Mouse (Mus musculus): ENCODE data around the gene D630003M21Rik. TPM values are rescaled to one million over a fixed set of nuclear protein-coding genes. Genes with fewer than 3 reads are reported as not detected.

Gene D630003M21Rik
- polyA plus RNA-seq, 1 experiment from 2014 or later = 2.6 TPM

DNA sequence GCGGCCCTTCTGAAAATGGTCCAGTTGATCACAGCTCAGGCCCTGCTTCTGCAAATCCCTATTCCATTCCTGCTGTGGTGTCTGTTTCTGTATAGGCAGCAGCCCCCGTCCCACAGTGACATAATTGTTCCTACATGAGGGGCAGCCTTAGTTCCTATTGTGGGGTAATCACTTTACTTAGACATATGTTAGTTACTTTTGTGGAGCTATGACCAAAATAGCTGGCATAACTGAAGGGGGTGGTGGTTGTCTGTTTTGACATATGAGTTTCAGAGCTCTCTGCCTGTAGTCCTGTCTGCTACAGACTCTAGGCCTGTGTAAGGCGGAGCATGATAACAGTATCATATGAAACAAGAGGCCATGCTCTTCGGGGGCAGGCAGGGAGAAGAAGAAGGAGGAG, 21.5 kb upstream of the D630003M21Rik start:
- no peaks in the 10 kb centered on the region for H3K27me3 ChIP-seq (replicated peaks)
- 71% methylated on average over 4 of the region's 4 CpGs for WGBS
- no peak overlapping the region for H3K9ac ChIP-seq
- H3K4me1 ChIP-seq (replicated peaks) = 0 out of 2 replicates have a peak, but pooled peaks cover 7% of the 10 kb centered on the region
- ATAC-seq = no peak
- H3K36me3 ChIP-seq = no peaks in the 10 kb centered on the region
- no peak overlapping the region for H3K4me3 ChIP-seq (replicated peaks)
- no peaks in the 10 kb centered on the region for H3K9me3 ChIP-seq
- no peak overlapping the region for H3K4me2 ChIP-seq (replicated peaks)
- H3K27ac ChIP-seq = no peak overlapping the region

- WGBS = 28% methylated on average over 7 of the region's 7 CpGs
- Histone ChIP-seq H3K36me3 (no peaks in the 10 kb centered on the region), H3K27me3 (replicated peaks) (no peaks in the 10 kb centered on the region), H3K4me3 (replicated peaks) (no peak overlapping the region), H3K4me1 (replicated peaks) (0 out of 2 replicates have a peak, but pooled peaks cover 10% of the 10 kb centered on the region), H3K4me2 (replicated peaks) (no peak overlapping the region), H3K9ac (no peak overlapping the region), H3K9me3 (no peaks in the 10 kb centered on the region), H3K27ac (no peak overlapping the region)
- peak; percentile 51 for ATAC-seq
These were observed 19.3 kb upstream of the D630003M21Rik start for GRCm38 (mm10) chr2:158248318-158248717.

DNA sequence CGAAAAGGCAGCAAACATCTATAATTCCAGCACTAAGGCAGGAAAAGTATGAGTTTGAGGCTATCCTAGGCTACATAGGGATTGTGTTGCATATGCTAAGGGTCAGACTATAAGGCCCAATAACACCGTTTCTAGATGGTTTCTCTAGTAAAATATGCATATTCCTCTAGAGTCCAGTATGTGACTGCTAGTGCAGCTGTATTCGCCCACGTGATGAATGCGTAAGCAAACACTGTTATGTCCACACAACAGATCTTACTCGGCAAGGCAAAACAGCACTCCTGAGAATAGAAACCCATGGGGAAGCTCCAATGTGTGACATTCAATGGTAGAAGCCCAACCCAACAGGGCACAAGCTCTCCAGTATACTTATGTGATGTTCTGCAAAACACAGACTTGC, 18.8 kb upstream of the D630003M21Rik start:
- Histone ChIP-seq H3K4me1 (replicated peaks) (0 out of 2 replicates have a peak, but pooled peaks cover 11% of the 10 kb centered on the region), H3K27me3 (replicated peaks) (no peaks in the 10 kb centered on the region), H3K9me3 (no peaks in the 10 kb centered on the region), H3K36me3 (no peaks in the 10 kb centered on the region), H3K27ac (no peak overlapping the region), H3K4me2 (replicated peaks) (no peak overlapping the region), H3K4me3 (replicated peaks) (no peak overlapping the region), H3K9ac (no peak overlapping the region)
- no peak for ATAC-seq
- WGBS = 66% methylated on average over 6 of the region's 6 CpGs

- Histone ChIP-seq H3K27me3 (replicated peaks) (no peaks in the 10 kb centered on the region), H3K36me3 (no peaks in the 10 kb centered on the region), H3K9me3 (no peaks in the 10 kb centered on the region), H3K4me1 (replicated peaks) (0 out of 2 replicates have a peak, but pooled peaks cover 11% of the 10 kb centered on the region), H3K9ac (no peak overlapping the region), H3K27ac (no peak overlapping the region), H3K4me2 (replicated peaks) (no peak overlapping the region), H3K4me3 (replicated peaks) (no peak overlapping the region)
- WGBS = 77% methylated on average over 4 of the region's 4 CpGs
- ATAC-seq = no peak
These were observed 16.2 kb upstream of the D630003M21Rik start for GRCm38 (mm10) chr2:158245072-158245817.

DNA sequence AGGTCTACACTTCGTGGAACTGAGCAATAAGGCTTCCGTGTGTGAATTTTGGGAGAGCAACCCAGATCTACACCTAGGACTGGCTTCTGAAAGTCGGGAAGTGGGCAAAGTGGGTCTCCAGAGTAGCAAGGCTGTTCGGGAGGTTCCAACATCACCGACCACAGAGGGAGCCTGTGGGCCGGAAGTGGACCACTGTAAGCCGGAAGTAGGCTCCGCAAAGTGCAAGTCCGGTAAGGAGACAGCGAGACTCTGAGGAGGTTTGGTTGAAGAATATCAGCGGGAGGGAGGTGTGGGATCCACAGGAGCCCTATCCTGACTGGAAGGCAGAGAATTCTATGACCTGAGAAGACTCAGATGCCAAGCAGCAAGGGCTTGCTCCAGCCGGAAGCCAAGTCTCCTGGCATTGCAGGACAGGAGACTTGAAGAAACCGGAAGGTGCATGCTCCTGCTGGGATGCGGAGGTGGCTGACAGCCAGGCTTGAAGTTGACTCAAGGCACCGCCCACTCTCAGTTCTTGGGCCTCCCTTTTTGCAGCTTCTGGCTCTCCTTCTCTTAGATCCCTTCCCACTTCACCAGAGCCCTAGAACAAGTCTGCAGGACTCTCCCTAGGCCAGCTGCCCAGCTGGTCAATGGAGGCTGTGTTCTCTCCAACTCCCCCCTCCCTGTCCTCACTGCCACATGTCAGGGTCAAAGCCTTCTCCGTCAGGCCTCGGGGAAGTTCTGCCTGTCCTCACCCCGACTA, 14.3 kb upstream of the D630003M21Rik start:
- H3K9me3 ChIP-seq = no peaks in the 10 kb centered on the region
- WGBS = 72% methylated on average over 18 of the region's 18 CpGs
- H3K4me2 ChIP-seq (replicated peaks) = no peak overlapping the region
- no peak overlapping the region for H3K4me3 ChIP-seq (replicated peaks)
- no peaks in the 10 kb centered on the region for H3K27me3 ChIP-seq (replicated peaks)
- ATAC-seq = 0 out of 2 replicates have a peak, but pooled peaks have one; percentile 23
- H3K9ac ChIP-seq = no peak overlapping the region
- H3K36me3 ChIP-seq = no peaks in the 10 kb centered on the region
- H3K27ac ChIP-seq = no peak overlapping the region
- 0 out of 2 replicates have a peak, but pooled peaks cover 9% of the 10 kb centered on the region for H3K4me1 ChIP-seq (replicated peaks)

- no peak overlapping the region for H3K9ac ChIP-seq
- no peaks in the 10 kb centered on the region for H3K9me3 ChIP-seq
- H3K4me3 ChIP-seq (replicated peaks) = no peak overlapping the region
- no peaks in the 10 kb centered on the region for H3K27me3 ChIP-seq (replicated peaks)
- 0 out of 2 replicates have a peak, but pooled peaks cover 4% of the 10 kb centered on the region for H3K4me1 ChIP-seq (replicated peaks)
- H3K27ac ChIP-seq = no peak overlapping the region
- H3K36me3 ChIP-seq = no peaks in the 10 kb centered on the region
- no peak overlapping the region for H3K4me2 ChIP-seq (replicated peaks)
- ATAC-seq = no peak
- WGBS = 86% methylated on average over 18 of the region's 18 CpGs
These were observed 13.3 kb upstream of the D630003M21Rik start for GRCm38 (mm10) chr2:158242170-158242896.

GRCm38 (mm10) chr2:158241126-158241738, 12.2 kb upstream of the D630003M21Rik start:
- no peak for ATAC-seq
- Histone ChIP-seq H3K4me1 (replicated peaks) (0 out of 2 replicates have a peak, but pooled peaks cover 4% of the 10 kb centered on the region), H3K27me3 (replicated peaks) (no peaks in the 10 kb centered on the region), H3K9ac (no peak overlapping the region), H3K9me3 (no peaks in the 10 kb centered on the region), H3K4me3 (replicated peaks) (no peak overlapping the region), H3K27ac (no peak overlapping the region), H3K4me2 (replicated peaks) (no peak overlapping the region), H3K36me3 (no peaks in the 10 kb centered on the region)
- WGBS = 69% methylated on average over 5 of the region's 5 CpGs

DNA sequence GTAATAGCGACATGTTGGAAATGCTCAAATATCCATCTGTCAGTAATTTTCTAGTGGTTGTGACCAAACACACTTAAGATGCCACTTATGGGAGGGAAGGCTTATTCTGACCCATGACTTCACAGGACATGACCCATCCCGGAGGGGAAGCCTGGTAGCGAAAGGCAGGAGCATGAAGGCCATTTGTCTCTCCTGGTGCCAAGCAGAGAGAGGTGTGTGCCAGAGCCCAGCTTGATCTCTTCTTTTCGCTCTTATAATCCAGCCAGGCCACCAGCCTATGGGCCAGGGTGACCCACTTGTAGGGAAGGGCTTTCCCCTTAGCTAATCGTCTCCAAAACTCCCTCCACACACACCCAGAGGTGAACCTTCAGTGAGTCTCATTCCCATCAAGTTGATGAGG, 9.1 kb upstream of the D630003M21Rik start:
- no peak for ATAC-seq
- H3K4me2 ChIP-seq (replicated peaks) = no peak overlapping the region
- no peaks in the 10 kb centered on the region for H3K36me3 ChIP-seq
- H3K27ac ChIP-seq = no peak overlapping the region
- H3K4me1 ChIP-seq (replicated peaks) = no peaks in the 10 kb centered on the region
- H3K27me3 ChIP-seq (replicated peaks) = no peaks in the 10 kb centered on the region
- no peak overlapping the region for H3K9ac ChIP-seq
- WGBS = 85% methylated on average over 5 of the region's 5 CpGs
- no peak overlapping the region for H3K4me3 ChIP-seq (replicated peaks)
- no peaks in the 10 kb centered on the region for H3K9me3 ChIP-seq

GRCm38 (mm10) chr2:158236698-158237097, 7.7 kb upstream of the D630003M21Rik start:
- Histone ChIP-seq H3K9ac (no peak overlapping the region), H3K9me3 (no peaks in the 10 kb centered on the region), H3K4me2 (replicated peaks) (no peak overlapping the region), H3K36me3 (no peaks in the 10 kb centered on the region), H3K4me3 (replicated peaks) (no peak overlapping the region), H3K4me1 (replicated peaks) (no peaks in the 10 kb centered on the region), H3K27me3 (replicated peaks) (no peaks in the 10 kb centered on the region), H3K27ac (no peak overlapping the region)
- no peak for ATAC-seq

- H3K36me3 ChIP-seq = no peaks in the 10 kb centered on the region
- no peaks in the 10 kb centered on the region for H3K9me3 ChIP-seq
- H3K9ac ChIP-seq = no peak overlapping the region
- 49% methylated on average over 3 of the region's 3 CpGs for WGBS
- H3K27me3 ChIP-seq (replicated peaks) = no peaks in the 10 kb centered on the region
- no peak overlapping the region for H3K27ac ChIP-seq
- no peak for ATAC-seq
- H3K4me1 ChIP-seq (replicated peaks) = peaks cover 16% of the 10 kb centered on the region
- H3K4me2 ChIP-seq (replicated peaks) = no peak overlapping the region
- H3K4me3 ChIP-seq (replicated peaks) = no peak overlapping the region
These were observed 4.1 kb upstream of the D630003M21Rik start for GRCm38 (mm10) chr2:158233106-158233505.

DNA sequence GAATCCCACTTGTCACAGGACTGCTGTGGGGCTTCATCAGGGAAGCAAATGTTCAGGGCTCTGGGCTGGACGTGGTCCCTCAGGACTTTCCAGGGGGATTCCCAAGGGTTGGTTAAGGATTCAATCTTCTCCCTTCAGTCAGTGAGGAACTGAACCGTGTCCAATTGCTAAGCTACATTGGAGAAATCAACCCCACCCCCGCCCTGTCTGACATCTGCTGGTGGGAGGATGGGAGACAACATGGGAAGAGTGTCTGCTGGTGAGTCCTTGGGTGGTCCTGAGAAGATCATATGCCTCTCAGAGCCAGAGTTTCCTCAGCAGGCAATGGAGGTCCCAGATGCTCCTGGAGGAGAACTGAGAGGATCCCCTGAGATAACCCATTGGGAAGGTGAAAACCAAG, 3.4 kb upstream of the D630003M21Rik start:
- peaks cover 17% of the 10 kb centered on the region for H3K4me1 ChIP-seq (replicated peaks)
- no peaks in the 10 kb centered on the region for H3K36me3 ChIP-seq
- ATAC-seq = no peak
- 64% methylated on average over 3 of the region's 3 CpGs for WGBS
- H3K4me2 ChIP-seq (replicated peaks) = no peak overlapping the region
- H3K9ac ChIP-seq = no peak overlapping the region
- no peaks in the 10 kb centered on the region for H3K27me3 ChIP-seq (replicated peaks)
- H3K27ac ChIP-seq = no peak overlapping the region
- H3K4me3 ChIP-seq (replicated peaks) = no peak overlapping the region
- H3K9me3 ChIP-seq = no peaks in the 10 kb centered on the region

DNA sequence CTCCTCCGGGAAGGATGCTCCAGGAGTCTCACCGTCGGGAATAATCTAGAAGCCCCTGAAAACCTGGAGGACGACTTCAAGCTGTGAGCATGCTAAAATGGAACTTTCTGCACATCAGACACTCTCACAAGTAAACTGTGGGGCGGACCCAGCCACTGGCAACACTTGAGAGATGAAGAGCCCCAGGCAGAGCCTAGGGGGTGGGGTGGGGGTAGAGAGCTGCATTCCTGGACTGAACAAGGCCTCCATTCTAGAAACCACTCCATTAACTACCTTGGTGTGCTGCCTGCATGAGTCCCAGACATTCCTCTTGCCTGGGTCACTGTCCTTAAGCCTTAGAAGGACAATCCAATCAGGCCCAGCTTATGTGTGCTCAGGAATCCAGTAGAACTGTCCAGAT, 2.0 kb upstream of the D630003M21Rik start:
- no peak for ATAC-seq
- 41% methylated on average over 5 of the region's 5 CpGs for WGBS

More for the DNA sequence above, 2.0 kb upstream of the D630003M21Rik start:
- no peak overlapping the region for H3K9ac ChIP-seq
- no peak overlapping the region for H3K27ac ChIP-seq
- H3K4me1 ChIP-seq (replicated peaks) = peaks cover 17% of the 10 kb centered on the region
- no peaks in the 10 kb centered on the region for H3K27me3 ChIP-seq (replicated peaks)
- no peak overlapping the region for H3K4me3 ChIP-seq (replicated peaks)
- H3K9me3 ChIP-seq = no peaks in the 10 kb centered on the region
- H3K36me3 ChIP-seq = no peaks in the 10 kb centered on the region
- no peak overlapping the region for H3K4me2 ChIP-seq (replicated peaks)

All from intestine, embryonic 15.5 days (tissue).